Mouse (Mus musculus): ENCODE results near the gene Tnc. TPM values are rescaled to one million over a fixed set of nuclear protein-coding genes. Genes with fewer than 3 reads are reported as not detected.
"Not testable (repeated sequence)": the region's sequence is repeated elsewhere in the genome, so short reads cannot be mapped to it uniquely, and the experiment has no call there.

Gene Tnc
- polyA plus RNA-seq, 1 experiment: 0.51 TPM

DNA sequence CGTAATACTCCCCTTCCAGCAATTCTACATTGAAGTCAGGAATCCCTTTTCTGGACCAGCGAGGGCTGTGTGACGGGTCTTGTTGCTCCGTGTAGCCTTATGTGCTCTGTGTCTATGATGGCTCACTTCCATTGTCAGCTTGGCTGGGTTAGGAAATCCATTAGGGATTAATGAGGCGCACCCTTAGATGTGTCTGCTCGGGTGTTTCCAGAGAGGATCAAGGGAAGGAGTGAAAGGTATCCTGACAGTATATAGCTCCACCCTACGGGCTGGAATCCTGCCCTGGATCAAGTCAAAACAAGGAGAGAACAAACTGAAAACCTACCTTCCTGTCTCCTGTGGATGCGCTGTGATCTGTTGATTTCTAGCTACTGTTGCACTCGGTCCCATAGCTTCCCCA lies 96.8 kb downstream of the Tnc start:
- Histone ChIP-seq H3K4me1 (ENCODE audit: control insufficient read depth, insufficient read depth, insufficient read length) (no peaks in the 10 kb centered on the region), H3K27me3 (ENCODE audit: control insufficient read depth, insufficient read depth, low read length) (no peaks in the 10 kb centered on the region), H3K36me3 (ENCODE audit: control insufficient read depth, insufficient read depth, low read length) (no peaks in the 10 kb centered on the region), H3K4me3 (ENCODE audit: extremely low read depth, insufficient read depth, insufficient read length) (no peak overlapping the region), H3K27ac (ENCODE audit: insufficient read depth, low read length) (no peak overlapping the region)
- TF ChIP-seq POLR2A (IDR thresholded peaks at IDR 0.05; ENCODE audit: low read depth, low read length) (no peak), CTCF (IDR thresholded peaks at IDR 0.05; ENCODE audit: extremely low read depth, insufficient read depth, insufficient read length, insufficient replicate concordance) (no peak)
- DNase-seq (ENCODE audit: low read depth in 1 of 2, low spot score in 2 of 2): no peak
- 91% methylated on average over 9 of the region's 9 CpGs for WGBS

DNA sequence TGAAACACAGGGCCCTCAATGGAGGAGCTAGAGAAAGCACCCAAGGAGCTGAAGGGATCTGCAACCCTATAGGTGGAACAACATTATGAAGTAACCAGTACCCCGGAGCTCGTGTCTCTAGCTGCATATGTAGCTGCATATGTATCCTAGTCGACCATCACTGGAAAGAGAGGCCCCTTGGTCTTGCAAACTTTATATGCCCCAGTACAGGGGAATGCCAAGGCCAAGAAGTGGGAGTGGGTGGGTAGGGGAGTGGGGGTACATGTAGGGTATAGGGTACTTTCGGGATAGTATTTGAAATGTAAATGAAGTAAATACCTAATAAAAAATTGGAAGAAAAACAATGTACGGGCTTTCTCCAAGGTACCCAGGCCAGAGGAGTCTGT lies 98.1 kb downstream of the Tnc start:
- not testable (repeated sequence) for H3K36me3 ChIP-seq (ENCODE audit: control insufficient read depth, insufficient read depth, low read length); H3K4me1 ChIP-seq (ENCODE audit: control insufficient read depth, insufficient read depth, insufficient read length); H3K27me3 ChIP-seq (ENCODE audit: control insufficient read depth, insufficient read depth, low read length); DNase-seq (ENCODE audit: low read depth in 1 of 2, low spot score in 2 of 2); H3K4me3 ChIP-seq (ENCODE audit: extremely low read depth, insufficient read depth, insufficient read length); H3K27ac ChIP-seq (ENCODE audit: insufficient read depth, low read length)
- WGBS: 87% methylated on average over 5 of the region's 5 CpGs

DNA sequence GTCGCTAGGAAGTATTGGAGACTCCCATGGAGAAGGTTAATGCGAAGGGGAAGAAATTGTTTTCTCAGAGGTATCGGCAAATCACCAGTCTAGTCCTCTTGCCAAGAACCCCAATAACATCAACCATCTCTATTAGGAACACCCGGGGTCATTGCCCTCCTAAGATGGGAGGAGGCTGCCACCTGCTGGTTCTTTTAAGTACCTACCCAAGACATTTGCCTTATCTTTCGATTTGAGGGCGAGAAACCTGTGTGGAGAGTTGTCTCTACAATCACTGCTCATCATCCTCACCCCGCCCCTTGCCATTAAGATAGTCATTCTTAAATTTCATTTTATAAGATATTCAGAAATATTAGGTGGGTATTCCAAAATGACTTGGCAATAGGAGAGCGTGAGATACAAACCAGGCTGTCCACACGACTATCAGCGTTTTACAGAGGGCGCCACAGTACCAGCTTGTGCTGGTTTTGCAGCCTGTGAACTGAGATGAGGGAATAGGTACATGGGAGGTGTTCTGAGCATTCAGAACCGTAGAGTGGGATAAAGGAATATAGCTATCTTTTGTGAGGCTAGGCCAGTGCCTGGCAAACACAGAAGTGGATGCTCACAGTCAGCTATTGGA lies 98.6 kb downstream of the Tnc start:
- 28% methylated on average over 12 of the region's 12 CpGs for WGBS
- DNase-seq (ENCODE audit: low read depth in 1 of 2, low spot score in 2 of 2): peak; percentile 55 to 65

DNA sequence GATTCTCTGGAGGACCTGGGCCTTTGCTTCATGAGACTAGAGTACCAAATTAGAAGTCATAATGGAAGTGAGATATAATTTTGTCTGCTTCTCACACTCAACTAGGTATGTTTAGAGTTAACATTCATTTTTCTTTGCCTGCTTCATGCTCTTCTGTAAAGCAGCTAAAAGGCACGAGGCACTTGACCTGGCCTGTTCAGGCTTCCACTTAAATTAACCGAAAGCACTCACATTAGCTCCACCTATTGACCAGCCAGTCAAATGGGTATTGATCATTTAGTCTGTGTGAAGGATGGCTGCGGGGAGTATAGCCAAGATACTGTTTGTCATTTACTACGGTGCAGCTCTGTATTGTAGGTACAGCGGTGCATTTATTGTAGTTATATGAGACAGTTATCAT lies 103.0 kb downstream of the Tnc start:
- 82% methylated on average over 5 of the region's 5 CpGs for WGBS

More for the DNA sequence above, 98.6 kb downstream of the Tnc start:
- Histone ChIP-seq H3K4me3 (ENCODE audit: extremely low read depth, insufficient read depth, insufficient read length) (no peak overlapping the region), H3K4me1 (ENCODE audit: control insufficient read depth, insufficient read depth, insufficient read length) (no peaks in the 10 kb centered on the region), H3K27ac (ENCODE audit: insufficient read depth, low read length) (no peak overlapping the region), H3K36me3 (ENCODE audit: control insufficient read depth, insufficient read depth, low read length) (no peaks in the 10 kb centered on the region), H3K27me3 (ENCODE audit: control insufficient read depth, insufficient read depth, low read length) (no peaks in the 10 kb centered on the region)
- TF ChIP-seq CTCF (IDR thresholded peaks at IDR 0.05; ENCODE audit: extremely low read depth, insufficient read depth, insufficient read length, insufficient replicate concordance): peak; percentile 72; the same call in 1 of the 2 replicates
- no peak for TF ChIP-seq POLR2A (IDR thresholded peaks at IDR 0.05; ENCODE audit: low read depth, low read length)

DNA sequence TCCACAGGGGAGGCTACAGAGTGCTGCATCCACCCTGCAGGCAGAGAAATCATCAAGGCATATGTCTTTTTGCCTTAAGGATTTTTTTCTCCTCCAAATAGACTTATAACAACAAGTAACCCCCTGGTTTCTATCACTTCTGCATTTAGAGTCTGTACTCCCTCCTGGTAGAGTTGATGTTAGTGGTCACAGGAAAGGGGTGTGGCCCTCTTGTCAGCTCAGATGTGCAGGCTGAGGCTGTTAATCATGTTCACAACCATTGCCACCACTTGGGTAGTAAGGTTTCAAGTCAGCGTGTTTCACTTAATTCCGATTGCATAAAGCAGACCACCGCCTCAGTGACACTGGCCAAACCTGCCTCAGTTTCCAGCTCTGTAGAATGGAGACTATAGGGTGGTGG lies 103.9 kb downstream of the Tnc start:
- TF ChIP-seq CTCF (IDR thresholded peaks at IDR 0.05; ENCODE audit: extremely low read depth, insufficient read depth, insufficient read length, insufficient replicate concordance) (no peak), POLR2A (IDR thresholded peaks at IDR 0.05; ENCODE audit: low read depth, low read length) (no peak)
- 17% methylated on average over 3 of the region's 3 CpGs for WGBS
- Histone ChIP-seq H3K4me3 (ENCODE audit: extremely low read depth, insufficient read depth, insufficient read length) (no peak overlapping the region), H3K27me3 (ENCODE audit: control insufficient read depth, insufficient read depth, low read length) (no peaks in the 10 kb centered on the region), H3K36me3 (ENCODE audit: control insufficient read depth, insufficient read depth, low read length) (no peaks in the 10 kb centered on the region), H3K4me1 (ENCODE audit: control insufficient read depth, insufficient read depth, insufficient read length) (peaks cover 3% of the 10 kb centered on the region; the same call in 1 of the 2 replicates), H3K27ac (ENCODE audit: insufficient read depth, low read length) (peak overlapping the region; percentile 58)
- peak; percentile 26 to 35 for DNase-seq (ENCODE audit: low read depth in 1 of 2, low spot score in 2 of 2)

More for the DNA sequence above, 103.0 kb downstream of the Tnc start:
- Histone ChIP-seq H3K4me1 (ENCODE audit: control insufficient read depth, insufficient read depth, insufficient read length) (peaks cover 3% of the 10 kb centered on the region; the same call in 1 of the 2 replicates), H3K27me3 (ENCODE audit: control insufficient read depth, insufficient read depth, low read length) (no peaks in the 10 kb centered on the region), H3K36me3 (ENCODE audit: control insufficient read depth, insufficient read depth, low read length) (no peaks in the 10 kb centered on the region), H3K4me3 (ENCODE audit: extremely low read depth, insufficient read depth, insufficient read length) (no peak overlapping the region), H3K27ac (ENCODE audit: insufficient read depth, low read length) (no peak overlapping the region)
- DNase-seq (ENCODE audit: low read depth in 1 of 2, low spot score in 2 of 2): no peak
- TF ChIP-seq POLR2A (IDR thresholded peaks at IDR 0.05; ENCODE audit: low read depth, low read length) (no peak), CTCF (IDR thresholded peaks at IDR 0.05; ENCODE audit: extremely low read depth, insufficient read depth, insufficient read length, insufficient replicate concordance) (no peak)

DNA sequence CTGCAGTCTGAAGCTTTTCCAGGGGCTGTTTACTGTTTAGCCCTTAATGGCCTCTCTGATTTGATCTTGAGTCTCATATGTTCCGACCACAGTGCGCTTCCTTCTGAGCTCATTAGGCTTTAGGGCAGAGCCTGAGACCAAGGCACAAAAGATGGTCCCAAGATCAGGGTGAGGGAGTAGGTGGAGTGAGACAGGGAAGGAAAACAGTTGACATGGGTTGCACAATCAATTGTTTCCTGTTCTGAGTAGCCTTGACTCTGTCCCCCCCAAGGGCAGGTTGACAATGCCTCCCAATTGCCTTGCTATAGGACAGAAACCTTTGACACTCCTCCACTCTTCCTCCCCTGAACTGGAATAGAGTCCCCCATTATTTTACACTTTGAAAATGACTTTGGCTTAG lies 105.4 kb downstream of the Tnc start:
- peaks cover 3% of the 10 kb centered on the region; the same call in 1 of the 2 replicates for H3K4me1 ChIP-seq (ENCODE audit: control insufficient read depth, insufficient read depth, insufficient read length)
- H3K27me3 ChIP-seq (ENCODE audit: control insufficient read depth, insufficient read depth, low read length): no peaks in the 10 kb centered on the region
- H3K36me3 ChIP-seq (ENCODE audit: control insufficient read depth, insufficient read depth, low read length): no peaks in the 10 kb centered on the region
- no peak for TF ChIP-seq POLR2A (IDR thresholded peaks at IDR 0.05; ENCODE audit: low read depth, low read length)
- no peak for TF ChIP-seq CTCF (IDR thresholded peaks at IDR 0.05; ENCODE audit: extremely low read depth, insufficient read depth, insufficient read length, insufficient replicate concordance)
- no peak for DNase-seq (ENCODE audit: low read depth in 1 of 2, low spot score in 2 of 2)
- no peak overlapping the region for H3K27ac ChIP-seq (ENCODE audit: insufficient read depth, low read length)
- H3K4me3 ChIP-seq (ENCODE audit: extremely low read depth, insufficient read depth, insufficient read length): no peak overlapping the region
- WGBS: 85% methylated on average over 2 of the region's 2 CpGs

DNA sequence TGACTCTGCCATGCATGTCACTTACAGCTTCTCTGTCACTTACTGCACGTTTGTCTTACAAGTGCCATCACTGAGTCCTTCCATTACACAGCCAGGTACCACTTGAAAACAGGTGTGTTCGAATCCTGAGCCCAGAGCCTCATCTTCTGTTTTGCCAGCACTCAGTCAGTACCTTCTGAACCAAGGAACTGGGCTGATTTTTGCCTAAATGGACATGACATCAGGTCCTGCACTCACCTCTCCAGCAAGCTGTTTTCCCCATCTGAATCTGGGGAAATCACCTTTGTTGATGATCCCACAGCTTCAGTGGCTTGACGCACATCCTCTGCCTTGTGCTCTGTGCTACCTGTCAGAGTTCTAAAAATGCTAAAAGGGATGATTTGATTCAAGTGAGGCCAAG lies 107.4 kb downstream of the Tnc start:
- H3K27ac ChIP-seq (ENCODE audit: insufficient read depth, low read length): no peak overlapping the region
- no peaks in the 10 kb centered on the region for H3K27me3 ChIP-seq (ENCODE audit: control insufficient read depth, insufficient read depth, low read length)
- H3K4me1 ChIP-seq (ENCODE audit: control insufficient read depth, insufficient read depth, insufficient read length): peaks cover 3% of the 10 kb centered on the region; the same call in 1 of the 2 replicates
- WGBS: 84% methylated on average over 3 of the region's 3 CpGs
- TF ChIP-seq POLR2A (IDR thresholded peaks at IDR 0.05; ENCODE audit: low read depth, low read length) (no peak), CTCF (IDR thresholded peaks at IDR 0.05; ENCODE audit: extremely low read depth, insufficient read depth, insufficient read length, insufficient replicate concordance) (no peak)
- H3K36me3 ChIP-seq (ENCODE audit: control insufficient read depth, insufficient read depth, low read length): no peaks in the 10 kb centered on the region
- no peak for DNase-seq (ENCODE audit: low read depth in 1 of 2, low spot score in 2 of 2)
- H3K4me3 ChIP-seq (ENCODE audit: extremely low read depth, insufficient read depth, insufficient read length): no peak overlapping the region

Measured in spleen, adult 2 months (tissue).